Mouse (Mus musculus): ENCODE measurements around the gene Vti1a. TPM values are rescaled to one million over a fixed set of nuclear protein-coding genes. Genes with fewer than 3 reads are reported as not detected.

The Vti1a gene
- polyA plus RNA-seq, 2 experiments, result 6.9 to 11.9 TPM

DNA sequence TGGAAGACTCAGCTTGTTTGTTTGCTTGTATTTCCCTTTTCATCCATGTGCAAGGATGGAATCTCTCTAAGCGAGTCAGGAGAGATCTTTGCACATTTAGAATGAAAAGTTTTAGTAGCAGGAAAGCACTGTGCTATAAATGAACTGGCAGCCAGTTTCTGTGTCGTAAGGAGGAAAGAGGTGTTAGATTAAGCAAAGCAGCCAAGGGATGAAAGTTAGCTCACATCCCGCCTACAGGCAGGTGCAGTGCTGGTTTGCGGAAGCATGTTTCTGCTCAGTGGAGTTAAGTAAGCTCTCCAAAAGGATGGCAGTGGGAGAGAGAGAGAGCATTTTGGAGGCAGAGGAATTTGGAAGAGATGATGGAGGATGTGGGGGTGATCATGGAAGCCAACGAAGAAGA lies 105.7 kb downstream of the Vti1a start:
- 81% methylated on average over 5 of the region's 5 CpGs for WGBS (ENCODE audit: insufficient replicate concordance)
- Histone ChIP-seq H3K4me2 (ENCODE audit: low read depth) (no peak overlapping the region), H3K27me3 (ENCODE audit: control insufficient read depth, insufficient read depth, low read length) (no peaks in the 10 kb centered on the region), H3K36me3 (replicated peaks; ENCODE audit: control insufficient read depth, insufficient read depth, low read depth) (no peaks in the 10 kb centered on the region), H3K9ac (replicated peaks) (no peak overlapping the region), H3K27ac (no peak overlapping the region), H3K4me1 (replicated peaks; ENCODE audit: control insufficient read depth in 2 of 2, insufficient read depth in 2 of 2, low read length in 1 of 2) (no peaks in the 10 kb centered on the region), H3K9me3 (ENCODE audit: control insufficient read depth, low read length) (no peaks in the 10 kb centered on the region), H3K4me3 (ENCODE audit: insufficient read depth in 1 of 2, low read depth in 2 of 2, low read length in 2 of 2) (no peak overlapping the region)
- ATAC-seq (ENCODE audit: insufficient read depth) (no peak), DNase-seq (ENCODE audit: low read depth in 3 of 3, low spot score in 3 of 3) (no peak)
- no peak for TF ChIP-seq EP300 (IDR thresholded peaks at IDR 0.05; ENCODE audit: low read depth)
- no peak for TF ChIP-seq CTCF (IDR thresholded peaks at IDR 0.05; ENCODE audit: low read depth)

DNA sequence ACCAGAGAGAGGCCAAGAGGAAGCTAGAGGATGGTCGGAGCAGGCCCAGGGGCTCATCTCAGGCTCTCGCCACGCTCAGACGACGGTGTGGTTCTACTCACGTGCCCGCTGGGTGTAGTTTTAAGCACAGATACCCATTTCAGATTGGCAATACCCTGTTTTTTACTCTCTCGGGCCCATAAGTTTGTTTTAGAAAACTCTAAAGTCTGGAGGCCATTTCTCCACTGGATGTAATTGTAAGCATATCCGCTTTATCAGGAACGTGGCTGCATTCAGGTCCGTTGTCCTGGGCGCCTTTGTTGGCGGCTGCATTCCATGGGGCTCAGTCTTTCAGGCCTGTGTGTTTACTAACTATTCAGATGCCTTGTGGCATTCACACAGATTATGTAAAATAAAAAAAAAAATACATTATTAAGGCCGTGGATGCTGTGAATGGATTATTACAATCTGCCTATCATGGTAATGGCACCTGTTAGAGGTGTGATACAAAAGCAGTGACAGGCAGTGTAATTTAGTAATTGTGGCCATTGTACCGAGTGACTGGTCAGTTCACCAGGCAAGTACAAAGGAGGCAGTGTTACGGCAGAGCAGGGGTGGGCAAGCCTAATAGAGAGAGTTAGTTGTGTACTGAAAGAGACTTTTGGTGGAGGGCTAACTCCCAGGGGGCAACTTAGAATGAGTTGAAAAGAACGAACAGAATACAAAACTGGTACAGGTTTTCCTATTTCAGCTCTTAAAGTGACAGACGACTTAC lies 106.4 kb downstream of the Vti1a start:
- Histone ChIP-seq H3K27me3 (ENCODE audit: control insufficient read depth, insufficient read depth, low read length) (no peaks in the 10 kb centered on the region), H3K9me3 (ENCODE audit: control insufficient read depth, low read length) (no peaks in the 10 kb centered on the region), H3K9ac (replicated peaks) (no peak overlapping the region), H3K4me2 (ENCODE audit: low read depth) (no peak overlapping the region), H3K36me3 (replicated peaks; ENCODE audit: control insufficient read depth, insufficient read depth, low read depth) (no peaks in the 10 kb centered on the region), H3K27ac (no peak overlapping the region), H3K4me3 (ENCODE audit: insufficient read depth in 1 of 2, low read depth in 2 of 2, low read length in 2 of 2) (no peak overlapping the region), H3K4me1 (replicated peaks; ENCODE audit: control insufficient read depth in 2 of 2, insufficient read depth in 2 of 2, low read length in 1 of 2) (no peaks in the 10 kb centered on the region)
- no peak for TF ChIP-seq CTCF (IDR thresholded peaks at IDR 0.05; ENCODE audit: low read depth)
- no peak for TF ChIP-seq EP300 (IDR thresholded peaks at IDR 0.05; ENCODE audit: low read depth)
- ATAC-seq (ENCODE audit: insufficient read depth), result no peak
- no peak for DNase-seq (ENCODE audit: low read depth in 3 of 3, low spot score in 3 of 3)
- WGBS (ENCODE audit: insufficient replicate concordance), result 84% methylated on average over 18 of the region's 18 CpGs

DNA sequence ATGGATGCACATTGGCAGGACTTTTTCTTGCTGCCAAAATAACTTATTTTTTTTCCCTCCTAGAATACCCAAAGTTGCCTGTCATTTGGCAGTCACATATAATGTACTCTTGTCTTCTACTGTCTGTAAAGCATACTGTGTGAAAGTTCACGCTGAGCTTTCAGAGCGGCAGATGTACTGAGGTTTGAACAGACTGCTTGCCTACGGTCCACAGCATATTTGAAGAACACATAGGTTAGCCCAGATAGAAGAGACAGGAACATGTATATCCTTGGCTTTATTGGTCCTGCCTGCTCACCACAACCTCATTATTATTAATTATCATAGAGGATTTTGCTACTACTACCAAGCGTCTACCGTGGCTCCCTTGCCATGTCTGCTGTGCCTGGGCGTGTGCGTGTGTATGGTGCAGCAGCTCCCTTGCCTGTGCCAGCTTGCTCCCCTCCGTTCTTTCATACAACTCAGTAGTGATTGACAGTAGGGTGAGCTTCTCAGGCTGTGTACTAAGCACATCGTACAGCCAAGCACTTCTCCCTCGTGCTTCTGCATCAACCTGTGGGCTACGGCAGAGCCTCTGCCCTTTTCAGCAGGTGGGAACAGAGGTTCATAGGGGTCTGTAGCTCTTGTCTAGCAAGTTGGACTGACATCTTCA lies 107.1 kb downstream of the Vti1a start:
- DNase-seq (ENCODE audit: low read depth in 3 of 3, low spot score in 3 of 3) (no peak), ATAC-seq (ENCODE audit: insufficient read depth) (no peak)
- H3K36me3 ChIP-seq (replicated peaks; ENCODE audit: control insufficient read depth, insufficient read depth, low read depth), result no peaks in the 10 kb centered on the region
- no peaks in the 10 kb centered on the region for H3K4me1 ChIP-seq (replicated peaks; ENCODE audit: control insufficient read depth in 2 of 2, insufficient read depth in 2 of 2, low read length in 1 of 2)
- H3K9ac ChIP-seq (replicated peaks), result no peak overlapping the region
- H3K4me3 ChIP-seq (ENCODE audit: insufficient read depth in 1 of 2, low read depth in 2 of 2, low read length in 2 of 2), result no peak overlapping the region
- TF ChIP-seq EP300 (IDR thresholded peaks at IDR 0.05; ENCODE audit: low read depth) (no peak), CTCF (IDR thresholded peaks at IDR 0.05; ENCODE audit: low read depth) (no peak)
- H3K9me3 ChIP-seq (ENCODE audit: control insufficient read depth, low read length), result no peaks in the 10 kb centered on the region
- H3K27me3 ChIP-seq (ENCODE audit: control insufficient read depth, insufficient read depth, low read length), result no peaks in the 10 kb centered on the region
- no peak overlapping the region for H3K4me2 ChIP-seq (ENCODE audit: low read depth)
- 83% methylated on average over 11 of the region's 11 CpGs for WGBS (ENCODE audit: insufficient replicate concordance)
- no peak overlapping the region for H3K27ac ChIP-seq

DNA sequence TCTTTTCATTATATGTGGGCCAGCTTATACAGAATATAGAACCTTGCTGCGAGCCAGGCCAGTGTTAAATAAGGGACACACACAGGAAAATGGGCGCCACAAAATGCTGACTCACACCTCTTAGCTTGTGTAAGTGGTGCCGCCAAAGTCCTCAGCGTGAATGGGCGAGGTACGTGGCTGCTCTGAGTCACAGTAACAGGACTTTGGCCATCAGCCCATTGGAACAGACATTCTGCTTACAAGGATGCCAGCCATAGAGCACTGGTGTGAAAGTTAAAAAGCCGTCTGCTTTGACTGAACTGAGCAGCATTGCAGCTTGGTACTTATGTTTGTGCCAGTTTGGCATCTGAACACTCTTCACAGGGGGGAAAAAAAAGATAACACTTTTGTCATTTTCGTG lies 107.9 kb downstream of the Vti1a start:
- H3K27ac ChIP-seq, result no peak overlapping the region
- H3K27me3 ChIP-seq (ENCODE audit: control insufficient read depth, insufficient read depth, low read length), result no peaks in the 10 kb centered on the region
- TF ChIP-seq CTCF (IDR thresholded peaks at IDR 0.05; ENCODE audit: low read depth) (no peak), EP300 (IDR thresholded peaks at IDR 0.05; ENCODE audit: low read depth) (no peak)
- no peak overlapping the region for H3K4me2 ChIP-seq (ENCODE audit: low read depth)
- no peaks in the 10 kb centered on the region for H3K36me3 ChIP-seq (replicated peaks; ENCODE audit: control insufficient read depth, insufficient read depth, low read depth)
- peak; percentile 15 to 17 (median 16) for DNase-seq (ENCODE audit: low read depth in 3 of 3, low spot score in 3 of 3)
- H3K4me1 ChIP-seq (replicated peaks; ENCODE audit: control insufficient read depth in 2 of 2, insufficient read depth in 2 of 2, low read length in 1 of 2), result no peaks in the 10 kb centered on the region
- no peak overlapping the region for H3K9ac ChIP-seq (replicated peaks)
- WGBS (ENCODE audit: insufficient replicate concordance), result 54% methylated on average over 8 of the region's 8 CpGs
- no peak for ATAC-seq (ENCODE audit: insufficient read depth)
- no peak overlapping the region for H3K4me3 ChIP-seq (ENCODE audit: insufficient read depth in 1 of 2, low read depth in 2 of 2, low read length in 2 of 2)
- H3K9me3 ChIP-seq (ENCODE audit: control insufficient read depth, low read length), result no peaks in the 10 kb centered on the region

DNA sequence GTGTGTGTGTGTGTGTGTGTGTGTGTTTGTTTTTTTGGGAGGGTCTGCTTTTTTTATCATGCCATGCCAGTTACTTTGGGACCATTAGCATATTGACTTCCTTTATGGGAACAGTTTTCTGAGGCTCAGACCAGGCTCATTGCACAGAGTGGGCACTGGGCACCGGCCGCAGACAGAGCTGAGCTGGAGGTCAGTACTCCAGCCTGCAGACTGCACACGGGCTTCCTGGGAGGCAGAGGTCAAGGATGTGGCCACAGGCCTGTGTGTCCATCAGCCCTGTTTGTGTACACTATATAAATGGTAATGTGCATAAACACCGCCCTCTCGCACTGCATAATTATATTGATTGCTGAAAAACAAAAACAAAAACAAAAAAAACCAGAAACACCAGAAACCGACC lies 108.4 kb downstream of the Vti1a start:
- Histone ChIP-seq H3K27ac (no peak overlapping the region), H3K36me3 (replicated peaks; ENCODE audit: control insufficient read depth, insufficient read depth, low read depth) (no peaks in the 10 kb centered on the region), H3K9ac (replicated peaks) (no peak overlapping the region), H3K4me3 (ENCODE audit: insufficient read depth in 1 of 2, low read depth in 2 of 2, low read length in 2 of 2) (no peak overlapping the region), H3K9me3 (ENCODE audit: control insufficient read depth, low read length) (no peaks in the 10 kb centered on the region), H3K4me2 (ENCODE audit: low read depth) (no peak overlapping the region), H3K27me3 (ENCODE audit: control insufficient read depth, insufficient read depth, low read length) (no peaks in the 10 kb centered on the region), H3K4me1 (replicated peaks; ENCODE audit: control insufficient read depth in 2 of 2, insufficient read depth in 2 of 2, low read length in 1 of 2) (no peaks in the 10 kb centered on the region)
- 77% methylated on average over 6 of the region's 6 CpGs for WGBS (ENCODE audit: insufficient replicate concordance)
- ATAC-seq (ENCODE audit: insufficient read depth), result no peak
- no peak for DNase-seq (ENCODE audit: low read depth in 3 of 3, low spot score in 3 of 3)
- TF ChIP-seq CTCF (IDR thresholded peaks at IDR 0.05; ENCODE audit: low read depth), result no peak
- no peak for TF ChIP-seq EP300 (IDR thresholded peaks at IDR 0.05; ENCODE audit: low read depth)
